Mouse (Mus musculus) intestine, embryonic 15.5 days (tissue): ENCODE data around the gene Acbd6. TPM values are rescaled to one million over a fixed set of nuclear protein-coding genes. Genes with fewer than 3 reads are reported as not detected.

Source experiments
- ATAC-seq: fragments of 200-750 bp; cut with Nextera tagmentation; 2 replicates; pipeline ENCODE4 v1.8.0; 2017; ENCODE audit warnings: moderate TSS enrichment, moderate library complexity
- H3K27ac ChIP-seq: fragments of 300-500 bp; sonication (generic); 2 replicates; pipeline ENCODE4 v1.5.1; 2015; ENCODE audit warnings: mild to moderate bottlenecking, inconsistent platforms
- H3K27me3 ChIP-seq: fragments of 300-500 bp; sonication (generic); replicated peaks from 2 replicates; pipeline ENCODE4 v1.6.1; 2015; ENCODE audit warnings: inconsistent platforms
- H3K36me3 ChIP-seq: fragments of 300-500 bp; sonication (generic); 2 replicates; pipeline ENCODE4 v1.6.1; 2015; ENCODE audit warnings: inconsistent platforms
- H3K4me1 ChIP-seq: fragments of 300-500 bp; sonication (generic); replicated peaks from 2 replicates; pipeline ENCODE4 v1.6.1; 2015; ENCODE audit warnings: inconsistent platforms
- H3K4me2 ChIP-seq: fragments of 300-500 bp; sonication (generic); replicated peaks from 2 replicates; pipeline ENCODE4 v1.6.1; 2015; ENCODE audit warnings: mild to moderate bottlenecking, inconsistent platforms
- H3K4me3 ChIP-seq: fragments of 300-500 bp; sonication (generic); replicated peaks from 2 replicates; pipeline ENCODE4 v1.5.1; 2015; ENCODE audit warnings: inconsistent platforms
- H3K9ac ChIP-seq: fragments of 300-500 bp; sonication (generic); 2 replicates; pipeline ENCODE4 v1.6.1; 2015; ENCODE audit warnings: inconsistent platforms
- H3K9me3 ChIP-seq: fragments of 300-500 bp; sonication (generic); 2 replicates; pipeline ENCODE4 v1.6.1; 2016; ENCODE audit warnings: inconsistent platforms
- WGBS: fragments of 180-500 bp; shearing (Covaris S2); methylation state at CpG from one replicate; pipeline ENCODE4 v1.1.7; 2015; 5-methylcytosine and 5-hydroxymethylcytosine counted together
- polyA plus RNA-seq: library from polyadenylated mRNA; unstranded; fragments of >200 nt; fragmentation: Nextera tagmentation; extraction: Ambion mirVana; gene quantifications from 2 replicates; pipeline ENCODE4 v1.2.1, GENCODE M21; 2015

Acbd6 gene
- polyA plus RNA-seq, 1 experiment from 2014 or later, result 71.5 TPM

GRCm38 (mm10) chr1:155737809-155738383, 180.0 kb downstream of the Acbd6 start:
- WGBS, result under 1% methylated on average over 25 of the region's 25 CpGs
- 0 out of 2 replicates have a peak overlapping the region, but pooled peaks have one; percentile 6 for H3K4me2 ChIP-seq
- H3K4me1 ChIP-seq, result peaks cover 36% of the 10 kb centered on the region
- peaks cover 93% of the 10 kb centered on the region for H3K27me3 ChIP-seq
- H3K9ac ChIP-seq, result no peak overlapping the region
- no peak overlapping the region for H3K4me3 ChIP-seq
- ATAC-seq, result no peak
- H3K27ac ChIP-seq, result no peak overlapping the region
- no peaks in the 10 kb centered on the region for H3K36me3 ChIP-seq
- H3K9me3 ChIP-seq, result no peaks in the 10 kb centered on the region

Other genes starting within 250 kb of the Acbd6 start
- 7.0 and 8.0 TPM in 2 replicates for gene Xpr1, start 140.7 kb upstream of the Acbd6 start, polyA plus RNA-seq
- gene Lhx4, start 193.6 kb downstream of the Acbd6 start, polyA plus RNA-seq, result not detected in 2 replicates